Mouse (Mus musculus) monocyte, adult 5-6 weeks (primary cell): ENCODE results near the gene Car2. TPM values are rescaled to one million over a fixed set of nuclear protein-coding genes. Genes with fewer than 3 reads are reported as not detected.
A peak's percentile ranks its signal among the peaks of the same experiment; 100 is the strongest.

Source experiments
- ATAC-seq: fragments of 153-309, 156-312 bp; replicated peaks from 2 replicates; pipeline ENCODE4 v1.8.0; 2017; ENCODE audit warnings: mild to moderate bottlenecking; ENCODE audit not compliant: low TSS enrichment, insufficient number of reproducible peaks, severe bottlenecking, poor library complexity, low FRiP score
- total RNA-seq: library from RNA; stranded (forward); fragments of 200-1000, 200-491, 200-594 nt; gene quantifications from 3 replicates; pipeline ENCODE4 v1.2.3, GENCODE M21; 2017

Gene Car2
- total RNA-seq, 1 experiment from 2014 or later = 64.7 TPM

DNA sequence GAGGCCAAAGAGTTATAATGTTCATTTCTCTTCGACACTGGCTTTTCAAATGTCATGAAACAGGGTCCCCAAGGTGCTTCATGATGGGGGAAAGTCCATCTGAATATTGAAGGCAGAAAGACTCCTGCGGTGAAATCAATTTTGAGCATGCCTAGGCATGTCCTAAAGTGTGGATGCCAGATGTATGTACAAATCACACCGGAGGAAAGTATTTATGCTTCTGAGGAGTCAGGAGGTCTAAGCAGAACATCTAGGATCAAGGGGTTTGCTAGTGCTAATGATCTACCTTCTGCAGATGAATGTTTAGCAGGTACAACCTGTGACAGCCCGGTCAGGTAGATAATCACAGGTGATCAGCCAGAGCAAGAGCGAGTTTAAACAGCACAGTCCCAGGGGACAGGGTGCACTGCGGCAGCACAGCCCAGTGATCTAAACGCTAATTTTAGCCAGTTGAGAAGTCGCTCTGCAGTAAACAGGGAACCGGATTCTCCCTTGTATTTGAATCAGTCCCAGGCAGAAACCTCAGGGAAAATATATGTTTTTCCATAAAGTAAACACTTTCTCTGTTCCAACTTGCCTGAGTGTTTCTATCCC lies 9.7 kb upstream of the Car2 start:
- ATAC-seq = no peak

DNA sequence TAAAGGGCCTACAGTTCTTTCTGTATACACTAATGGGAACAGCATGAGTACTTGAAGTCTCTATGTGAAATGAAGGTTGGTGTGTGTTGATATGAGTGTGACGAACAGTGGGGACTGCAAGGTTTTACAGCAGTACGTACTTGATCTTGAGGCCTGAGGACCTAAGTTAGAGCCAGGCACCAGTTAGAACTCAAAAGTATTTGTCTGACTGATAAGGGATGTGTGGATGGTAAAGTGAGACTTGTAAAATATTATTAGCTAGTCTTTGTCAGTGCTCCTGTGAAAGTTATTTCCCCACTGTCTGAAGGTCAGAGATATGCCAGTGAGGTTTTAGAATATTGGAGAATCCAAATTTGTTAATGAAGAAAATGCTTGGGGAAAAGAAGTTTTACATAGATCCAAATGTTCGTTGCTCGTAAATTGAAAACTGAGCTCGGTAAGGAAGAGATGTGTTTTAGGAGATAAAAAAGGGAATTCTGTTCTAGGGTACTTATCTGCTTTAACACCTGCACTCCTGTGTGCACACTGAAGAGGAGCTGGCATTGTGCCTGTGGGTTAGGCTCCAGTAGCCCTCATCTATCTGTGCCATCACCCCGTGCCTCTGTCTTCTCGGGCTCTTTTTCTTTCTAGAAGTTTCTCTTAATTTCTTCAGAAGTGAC lies 8.7 kb upstream of the Car2 start:
- no peak for ATAC-seq

DNA sequence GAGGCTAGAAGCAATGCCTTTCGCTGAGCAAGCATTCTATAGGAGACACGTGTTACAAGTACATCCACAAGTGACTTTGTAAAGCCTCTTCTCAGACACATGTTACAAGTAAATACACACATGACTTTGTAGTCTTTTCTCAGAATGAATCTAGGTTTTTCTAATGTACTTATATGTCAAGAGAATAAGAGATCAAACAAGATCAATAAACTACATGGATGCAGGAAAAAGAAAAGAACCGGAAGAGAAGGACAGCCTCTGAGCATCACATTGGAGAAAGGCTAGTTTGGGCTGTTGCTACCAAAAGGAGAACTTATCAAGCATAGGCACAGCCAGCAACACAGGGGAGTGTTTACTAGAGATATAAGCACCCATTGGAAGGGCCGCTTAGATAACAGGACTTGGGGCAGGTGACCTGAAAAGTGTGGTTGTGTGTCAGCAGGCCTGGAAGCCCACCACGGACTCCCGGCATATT lies 7.3 kb upstream of the Car2 start:
- ATAC-seq = no peak

GRCm38 (mm10) chr3:14879293-14879692 lies 6.8 kb upstream of the Car2 start:
- ATAC-seq = no peak

GRCm38 (mm10) chr3:14880277-14880676 lies 5.8 kb upstream of the Car2 start:
- ATAC-seq = peak; percentile 56

- no peak for ATAC-seq
These were observed 4.1 kb upstream of the Car2 start for GRCm38 (mm10) chr3:14882005-14882404.

GRCm38 (mm10) chr3:14882756-14883155 lies 3.3 kb upstream of the Car2 start:
- ATAC-seq = no peak

GRCm38 (mm10) chr3:14884826-14885225 lies 1.2 kb upstream of the Car2 start:
- no peak for ATAC-seq

GRCm38 (mm10) chr3:14887134-14887666 lies 1.1 kb downstream of the Car2 start:
- ATAC-seq = 0 out of 2 replicates have a peak, but pooled peaks have one; percentile 7

- ATAC-seq = peak; percentile 25; the same call in 1 of the 2 replicates
These were observed 1.7 kb downstream of the Car2 start for GRCm38 (mm10) chr3:14887686-14888295.

- ATAC-seq = no peak
These were observed 2.5 kb downstream of the Car2 start for GRCm38 (mm10) chr3:14888549-14888948.

GRCm38 (mm10) chr3:14889085-14889484 lies 3.0 kb downstream of the Car2 start:
- ATAC-seq = no peak

- no peak for ATAC-seq
These were observed 3.8 kb downstream of the Car2 start for GRCm38 (mm10) chr3:14889716-14890409.

DNA sequence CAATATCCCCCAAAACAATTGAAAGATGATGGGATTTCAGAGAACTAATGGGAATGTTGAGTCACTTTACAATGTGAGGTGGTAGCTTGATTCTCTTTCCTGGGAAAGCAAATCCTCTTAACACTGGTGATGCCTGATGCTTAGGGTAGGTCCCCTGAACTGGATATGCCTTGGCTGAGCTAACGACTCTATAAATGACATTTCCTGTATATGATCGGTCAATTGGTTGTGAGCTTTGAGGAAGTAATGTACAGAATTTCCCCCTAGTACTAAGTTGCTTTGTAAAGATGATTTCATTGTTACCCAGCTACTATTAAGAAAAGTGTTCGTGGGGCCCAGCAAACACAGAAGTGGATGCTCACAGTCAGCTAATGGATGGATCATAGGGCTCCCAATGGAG lies 6.9 kb downstream of the Car2 start:
- ATAC-seq = no peak

- ATAC-seq = peak; percentile 63; the same call in 1 of the 2 replicates
These were observed 7.6 kb downstream of the Car2 start for GRCm38 (mm10) chr3:14893700-14894099.

- no peak for ATAC-seq
These were observed 9.3 kb downstream of the Car2 start for GRCm38 (mm10) chr3:14895333-14895732.

DNA sequence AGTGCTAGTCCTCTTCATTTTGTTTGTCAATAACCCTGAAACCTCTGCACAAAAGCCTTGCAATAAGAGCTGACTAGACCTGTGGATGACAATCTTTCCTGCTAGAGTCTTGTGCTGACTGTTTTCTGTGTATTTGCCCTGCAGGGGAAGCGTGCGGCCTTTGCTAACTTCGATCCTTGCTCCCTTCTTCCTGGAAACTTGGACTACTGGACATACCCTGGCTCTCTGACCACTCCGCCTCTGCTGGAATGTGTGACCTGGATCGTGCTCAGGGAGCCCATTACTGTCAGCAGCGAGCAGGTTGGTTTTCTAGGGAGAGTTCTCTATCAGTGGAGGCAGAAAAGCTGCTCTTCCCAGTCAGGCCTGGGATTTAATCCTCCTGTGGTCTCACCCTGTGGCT lies 11.7 kb downstream of the Car2 start:
- ATAC-seq = no peak

DNA sequence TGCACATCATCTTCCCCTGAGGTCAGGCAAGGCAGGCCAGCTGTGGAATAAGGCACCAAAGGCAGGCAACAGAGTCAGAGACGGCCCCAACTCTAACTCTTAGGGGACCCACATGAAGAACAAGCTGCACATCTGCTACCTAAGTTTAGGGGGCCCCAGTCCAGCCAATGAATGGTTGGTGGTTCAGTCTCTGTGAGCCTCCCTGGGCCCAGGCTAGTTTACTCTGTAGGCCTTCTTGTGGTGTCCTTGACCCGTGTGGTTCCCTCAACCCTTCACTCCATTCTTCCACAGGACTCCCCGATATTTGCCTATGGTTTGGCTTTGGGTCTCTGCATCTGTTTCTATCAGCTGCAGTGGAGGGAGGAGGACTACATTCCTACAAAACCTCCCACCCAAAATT lies 17.3 kb downstream of the Car2 start:
- ATAC-seq = no peak

DNA sequence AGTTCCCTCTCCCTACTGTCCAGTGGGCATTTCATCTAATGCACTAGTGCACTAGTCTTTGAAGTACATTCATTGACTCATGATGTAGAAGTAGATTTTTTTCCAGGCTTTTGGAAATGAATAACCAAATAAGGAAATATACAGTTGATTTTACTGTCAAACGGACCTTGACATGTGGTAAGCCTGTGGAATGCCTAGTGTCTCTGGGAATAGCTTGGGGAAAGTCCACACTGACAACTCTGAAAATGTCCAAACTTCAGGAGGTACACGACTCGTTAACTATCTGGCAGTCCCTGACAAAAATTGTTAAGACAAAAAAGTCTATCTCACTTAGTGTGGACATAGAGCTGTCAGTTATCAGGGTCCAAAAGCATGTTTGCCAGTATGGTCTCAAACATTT lies 18.1 kb downstream of the Car2 start:
- no peak for ATAC-seq
